Mouse (Mus musculus): ENCODE measurements around the gene 0610010K14Rik. TPM values are rescaled to one million over a fixed set of nuclear protein-coding genes. Genes with fewer than 3 reads are reported as not detected.

Gene 0610010K14Rik
- total RNA-seq, 2 experiments from 2014 or later, result 44.2 to 78.5 TPM

GRCm38 (mm10) chr11:70218741-70219470 lies 18.8 kb downstream of the 0610010K14Rik start:
- ATAC-seq (replicated peaks; ENCODE audit: poor library complexity, severe bottlenecking), result no peak

GRCm38 (mm10) chr11:70218039-70218438 lies 19.7 kb downstream of the 0610010K14Rik start:
- ATAC-seq (replicated peaks; ENCODE audit: poor library complexity, severe bottlenecking), result no peak

GRCm38 (mm10) chr11:70216103-70216502 lies 21.6 kb downstream of the 0610010K14Rik start:
- no peak for ATAC-seq (replicated peaks; ENCODE audit: poor library complexity, severe bottlenecking)

- no peak for ATAC-seq (replicated peaks; ENCODE audit: poor library complexity, severe bottlenecking)
These were observed 22.4 kb downstream of the 0610010K14Rik start for GRCm38 (mm10) chr11:70215301-70215700.

GRCm38 (mm10) chr11:70214856-70215209 lies 22.9 kb downstream of the 0610010K14Rik start:
- no peak for ATAC-seq (replicated peaks; ENCODE audit: poor library complexity, severe bottlenecking)

- peak; percentile 18; the same call in 1 of the 2 replicates for ATAC-seq (replicated peaks; ENCODE audit: poor library complexity, severe bottlenecking)
These were observed 23.4 kb downstream of the 0610010K14Rik start for GRCm38 (mm10) chr11:70214191-70214855.

GRCm38 (mm10) chr11:70213736-70214135 lies 24.0 kb downstream of the 0610010K14Rik start:
- ATAC-seq (replicated peaks; ENCODE audit: poor library complexity, severe bottlenecking), result no peak

- peak; percentile 60; the same call in 1 of the 2 replicates for ATAC-seq (replicated peaks; ENCODE audit: poor library complexity, severe bottlenecking)
These were observed 24.8 kb downstream of the 0610010K14Rik start for GRCm38 (mm10) chr11:70212896-70213295.

- no peak for ATAC-seq (replicated peaks; ENCODE audit: poor library complexity, severe bottlenecking)
These were observed 25.3 kb downstream of the 0610010K14Rik start, which contains the start of gene Slc16a11 for GRCm38 (mm10) chr11:70212423-70212822. Gene Slc16a11, plus strand, starts transcription at chr11:70212752.

GRCm38 (mm10) chr11:70211972-70212371 lies 25.7 kb downstream of the 0610010K14Rik start:
- no peak for ATAC-seq (replicated peaks; ENCODE audit: poor library complexity, severe bottlenecking)

GRCm38 (mm10) chr11:70210681-70211080 lies 27.0 kb downstream of the 0610010K14Rik start:
- no peak for ATAC-seq (replicated peaks; ENCODE audit: poor library complexity, severe bottlenecking)

- no peak for ATAC-seq (replicated peaks; ENCODE audit: poor library complexity, severe bottlenecking)
These were observed 28.8 kb downstream of the 0610010K14Rik start for GRCm38 (mm10) chr11:70208778-70209388.

GRCm38 (mm10) chr11:70207283-70207682 lies 30.4 kb downstream of the 0610010K14Rik start:
- no peak for ATAC-seq (replicated peaks; ENCODE audit: poor library complexity, severe bottlenecking)

GRCm38 (mm10) chr11:70206801-70207200 lies 30.9 kb downstream of the 0610010K14Rik start:
- ATAC-seq (replicated peaks; ENCODE audit: poor library complexity, severe bottlenecking), result 0 out of 2 replicates have a peak, but pooled peaks have one; percentile 27

- peak; percentile 57 for ATAC-seq (replicated peaks; ENCODE audit: poor library complexity, severe bottlenecking)
These were observed 36.0 kb downstream of the 0610010K14Rik start for GRCm38 (mm10) chr11:70201691-70202090.

- ATAC-seq (replicated peaks; ENCODE audit: poor library complexity, severe bottlenecking), result no peak
These were observed 37.6 kb downstream of the 0610010K14Rik start for GRCm38 (mm10) chr11:70200036-70200608.

- no peak for ATAC-seq (replicated peaks; ENCODE audit: poor library complexity, severe bottlenecking)
These were observed 38.6 kb downstream of the 0610010K14Rik start for GRCm38 (mm10) chr11:70199107-70199506.

GRCm38 (mm10) chr11:70198332-70198731 lies 39.4 kb downstream of the 0610010K14Rik start:
- ATAC-seq (replicated peaks; ENCODE audit: poor library complexity, severe bottlenecking), result peak; percentile 35

GRCm38 (mm10) chr11:70193354-70194285 lies 44.1 kb downstream of the 0610010K14Rik start:
- ATAC-seq (replicated peaks; ENCODE audit: poor library complexity, severe bottlenecking), result no peak

- ATAC-seq (replicated peaks; ENCODE audit: poor library complexity, severe bottlenecking), result no peak
These were observed 45.6 kb downstream of the 0610010K14Rik start for GRCm38 (mm10) chr11:70192157-70192556.
